Mouse (Mus musculus) intestine, postnatal 0 days (tissue): Measurements from ENCODE around the gene Tada1. TPM values are rescaled to one million over a fixed set of nuclear protein-coding genes. Genes with fewer than 3 reads are reported as not detected.

Experiments
- ATAC-seq: fragments of 200-750 bp; cut with Nextera tagmentation; 2 replicates; pipeline ENCODE4 v1.8.0; 2017; ENCODE audit warnings: mild to moderate bottlenecking, moderate TSS enrichment, moderate library complexity
- H3K27ac ChIP-seq: fragments of 300-500 bp; sonication (generic); 2 replicates; pipeline ENCODE4 v1.5.1; 2014; ENCODE audit warnings: mild to moderate bottlenecking, low read depth, low read length, moderate library complexity
- H3K27me3 ChIP-seq: fragments of 300-500 bp; sonication (generic); replicated peaks from 2 replicates; pipeline ENCODE4 v1.6.1; 2014; ENCODE audit warnings: low read length, mixed read lengths; ENCODE audit not compliant: control insufficient read depth, insufficient read depth
- H3K36me3 ChIP-seq: fragments of 300-500 bp; sonication (generic); 2 replicates; pipeline ENCODE4 v1.6.1; 2014; ENCODE audit warnings: mild to moderate bottlenecking, moderate library complexity; ENCODE audit not compliant: control insufficient read depth, insufficient read depth
- H3K4me1 ChIP-seq: fragments of 300-500 bp; sonication (generic); replicated peaks from 2 replicates; pipeline ENCODE4 v1.6.1; 2014; ENCODE audit warnings: antibody characterized with exemption, low read length, mixed read lengths; ENCODE audit not compliant: control insufficient read depth, insufficient read depth
- H3K4me2 ChIP-seq: fragments of 300-500 bp; sonication (generic); replicated peaks from 2 replicates; pipeline ENCODE4 v1.6.1; 2014; ENCODE audit warnings: low read depth, mild to moderate bottlenecking, moderate library complexity
- H3K4me3 ChIP-seq: fragments of 300-500 bp; sonication (generic); 2 replicates; pipeline ENCODE4 v1.5.1; 2014; ENCODE audit warnings: low read depth, low read length
- H3K9ac ChIP-seq: fragments of 300-500 bp; sonication (generic); 2 replicates; pipeline ENCODE4 v1.6.1; 2014; ENCODE audit warnings: mild to moderate bottlenecking, low read depth, low read length
- H3K9me3 ChIP-seq: fragments of 300-500 bp; sonication (generic); 2 replicates; pipeline ENCODE4 v1.6.1; 2016; ENCODE audit warnings: mixed run types; ENCODE audit not compliant: control insufficient read depth
- CTCF ChIP-seq: sonication (generic); IDR thresholded peaks from 2 replicates; pipeline ENCODE4 v1.5.1; 2016; ENCODE audit warnings: low read depth, mild to moderate bottlenecking, control low read depth, antibody characterized with exemption, moderate library complexity
- WGBS: fragments of 180-500 bp; shearing (Covaris S2); extraction: QIAGEN DNeasy Blood & Tissue Kit; methylation state at CpG from one replicate; pipeline ENCODE4 v1.1.7; 2014; 5-methylcytosine and 5-hydroxymethylcytosine counted together
- polyA plus RNA-seq: library from polyadenylated mRNA; unstranded; fragments of >200 nt; fragmentation: Nextera tagmentation; extraction: Ambion mirVana; gene quantifications from 2 replicates; pipeline ENCODE4 v1.2.1, GENCODE M21; 2015

The Tada1 gene
- polyA plus RNA-seq, 1 experiment from 2014 or later = 18.1 TPM

DNA sequence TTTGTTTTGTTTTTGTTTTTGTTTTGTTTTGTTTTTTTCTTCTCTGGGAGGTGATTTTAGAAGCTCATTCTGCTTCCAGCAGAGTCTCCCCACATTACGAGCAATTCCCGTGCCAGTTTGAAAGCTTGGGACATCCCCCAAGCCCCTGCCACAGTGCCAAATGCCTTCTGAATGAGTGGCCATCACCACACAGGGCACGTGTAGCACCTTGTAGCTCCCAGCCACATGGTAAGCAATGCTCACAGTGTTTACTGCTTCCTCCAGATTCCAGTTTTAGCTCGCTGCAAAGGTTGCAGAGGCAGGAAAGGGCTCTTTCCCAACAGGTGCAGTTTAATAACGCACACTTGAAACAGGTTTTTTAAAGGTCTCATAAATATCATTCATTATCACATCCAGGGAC lies 18.0 kb upstream of the Tada1 start:
- 65% methylated on average over 5 of the region's 5 CpGs for WGBS
- Histone ChIP-seq H3K9ac (no peak overlapping the region), H3K4me2 (no peak overlapping the region), H3K4me3 (no peak overlapping the region), H3K27ac (no peak overlapping the region), H3K36me3 (no peaks in the 10 kb centered on the region), H3K4me1 (no peaks in the 10 kb centered on the region), H3K27me3 (no peaks in the 10 kb centered on the region), H3K9me3 (no peaks in the 10 kb centered on the region)
- no peak for TF ChIP-seq CTCF
- ATAC-seq = no peak

DNA sequence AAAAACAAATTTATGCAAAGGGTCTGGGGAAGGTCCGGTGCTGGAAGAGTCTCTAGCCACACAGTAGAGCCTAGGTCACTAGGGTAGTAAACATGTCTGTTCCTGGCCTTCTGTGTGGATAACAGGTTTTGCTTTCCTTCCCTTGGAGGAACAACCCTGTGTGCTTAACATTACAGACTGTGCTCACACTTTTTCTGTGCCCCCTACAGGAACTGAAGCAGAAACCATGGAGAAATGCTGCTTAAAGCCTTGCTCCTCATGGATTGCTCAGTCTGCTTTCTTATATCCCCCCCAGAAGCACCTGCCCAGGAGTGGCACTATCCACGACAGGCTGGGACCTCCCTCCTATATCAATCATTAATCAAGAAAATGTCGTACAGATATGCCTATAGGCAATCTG lies 17.1 kb upstream of the Tada1 start:
- Histone ChIP-seq H3K9me3 (no peaks in the 10 kb centered on the region), H3K4me1 (no peaks in the 10 kb centered on the region), H3K27ac (no peak overlapping the region), H3K9ac (no peak overlapping the region), H3K27me3 (no peaks in the 10 kb centered on the region), H3K4me3 (no peak overlapping the region), H3K4me2 (no peak overlapping the region), H3K36me3 (no peaks in the 10 kb centered on the region)
- TF ChIP-seq CTCF = peak; percentile 31; the same call in 1 of the 2 replicates
- no peak for ATAC-seq
- WGBS = 51% methylated on average over 3 of the region's 3 CpGs

DNA sequence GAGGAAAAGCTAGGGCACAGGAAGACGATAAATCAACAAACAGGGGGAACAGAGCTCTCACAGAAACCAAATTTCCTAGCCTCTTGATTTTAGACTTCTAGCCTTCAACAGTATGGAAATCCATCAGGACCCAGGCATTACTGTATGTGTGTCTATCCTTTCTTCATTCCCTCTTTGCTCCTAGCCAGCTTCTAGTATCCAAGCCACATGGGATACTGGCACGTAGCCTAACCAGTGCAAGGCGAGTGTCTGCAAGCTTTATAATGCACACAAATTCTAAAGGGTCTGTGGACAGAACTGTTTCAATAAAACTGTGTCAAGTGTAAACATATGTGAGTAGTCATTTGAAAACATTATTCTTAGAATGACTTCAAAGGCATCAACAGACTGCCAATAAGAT lies 16.2 kb upstream of the Tada1 start:
- no peak overlapping the region for H3K4me3 ChIP-seq
- WGBS = 67% methylated on average over 3 of the region's 3 CpGs
- no peak overlapping the region for H3K4me2 ChIP-seq
- no peak for ATAC-seq
- no peak overlapping the region for H3K27ac ChIP-seq
- H3K36me3 ChIP-seq = no peaks in the 10 kb centered on the region
- TF ChIP-seq CTCF = no peak
- no peaks in the 10 kb centered on the region for H3K9me3 ChIP-seq
- H3K27me3 ChIP-seq = no peaks in the 10 kb centered on the region
- H3K9ac ChIP-seq = no peak overlapping the region
- H3K4me1 ChIP-seq = no peaks in the 10 kb centered on the region

DNA sequence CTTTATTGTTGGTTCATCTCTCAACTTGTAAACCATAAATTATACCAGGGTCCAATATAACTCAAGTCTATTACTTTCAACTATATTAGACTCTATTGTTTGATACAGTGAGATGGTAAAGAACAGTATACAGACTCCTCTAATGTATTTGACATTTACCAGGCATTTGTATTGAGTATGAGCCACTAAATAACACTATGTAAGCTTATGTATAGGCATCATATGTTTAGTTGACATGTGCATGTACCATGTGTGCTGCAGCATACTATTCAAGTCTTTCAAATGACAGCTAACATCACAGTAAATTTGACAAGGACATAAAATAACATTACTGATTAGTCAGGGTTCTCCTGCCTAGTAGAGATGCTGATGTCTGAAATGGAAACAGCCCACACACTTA lies 15.8 kb upstream of the Tada1 start:
- no peak for TF ChIP-seq CTCF
- Histone ChIP-seq H3K4me2 (no peak overlapping the region), H3K9me3 (no peaks in the 10 kb centered on the region), H3K4me1 (no peaks in the 10 kb centered on the region), H3K27me3 (no peaks in the 10 kb centered on the region), H3K9ac (no peak overlapping the region), H3K4me3 (no peak overlapping the region), H3K27ac (no peak overlapping the region), H3K36me3 (no peaks in the 10 kb centered on the region)
- ATAC-seq = no peak

DNA sequence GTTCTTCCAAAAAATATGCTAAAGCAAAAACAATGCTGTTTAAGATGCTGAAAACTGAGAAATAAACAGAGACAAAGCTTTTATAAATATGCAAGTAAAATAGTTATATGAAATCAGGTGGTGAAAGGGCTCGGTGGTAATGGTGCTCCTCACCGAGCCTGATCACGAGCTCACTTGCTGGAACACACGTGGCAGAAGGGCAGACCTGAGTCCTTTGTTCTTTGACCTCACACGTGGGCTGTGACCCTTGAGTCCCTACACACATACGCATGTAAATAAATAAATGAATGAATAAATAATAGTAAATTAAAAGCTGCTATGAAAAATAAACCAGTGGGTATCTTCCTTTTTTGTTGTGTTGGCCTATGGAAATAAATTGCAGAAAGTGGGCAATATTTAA lies 1.7 kb upstream of the Tada1 start:
- H3K9ac ChIP-seq = no peak overlapping the region
- H3K4me1 ChIP-seq = 0 out of 2 replicates have a peak, but pooled peaks cover 4% of the 10 kb centered on the region
- no peaks in the 10 kb centered on the region for H3K9me3 ChIP-seq
- no peak for TF ChIP-seq CTCF
- H3K36me3 ChIP-seq = no peaks in the 10 kb centered on the region; the same call in 1 of the 2 replicates
- WGBS = 78% methylated on average over 6 of the region's 6 CpGs
- no peak overlapping the region for H3K27ac ChIP-seq
- no peak for ATAC-seq
- H3K4me3 ChIP-seq = no peak overlapping the region
- H3K4me2 ChIP-seq = no peak overlapping the region
- H3K27me3 ChIP-seq = no peaks in the 10 kb centered on the region

DNA sequence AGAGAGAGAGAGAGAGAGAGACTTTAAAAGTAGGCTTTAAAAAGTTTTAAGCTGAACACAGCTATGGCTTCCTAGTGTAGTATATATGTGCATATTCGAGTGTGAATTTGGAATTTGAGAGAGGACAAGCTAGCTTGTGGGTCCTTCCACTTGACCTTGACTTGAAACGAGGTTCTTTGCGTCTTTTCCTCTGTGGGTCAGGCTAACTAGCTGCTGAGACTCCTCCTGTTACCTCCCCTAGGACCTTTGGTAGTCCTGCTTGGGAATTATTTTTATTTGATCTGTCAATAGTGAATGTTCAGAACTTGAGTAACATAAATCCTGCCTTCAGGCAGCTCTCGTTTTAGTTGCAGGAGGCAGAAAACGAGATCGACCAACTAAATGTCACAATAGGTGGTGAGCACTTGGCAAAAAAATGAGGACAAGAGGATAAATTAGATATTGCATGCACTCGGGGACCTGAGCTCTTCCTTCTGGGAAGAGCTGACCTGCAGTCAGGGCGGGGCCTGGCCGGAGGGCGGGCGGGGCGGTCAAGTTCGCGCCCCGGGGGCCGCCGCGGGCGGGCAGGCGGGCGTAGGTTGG lies 375 bp upstream of the Tada1 start:
- no peaks in the 10 kb centered on the region for H3K9me3 ChIP-seq
- 4% methylated on average over 18 of the region's 21 CpGs for WGBS
- peak; percentile 80 for ATAC-seq

More for the DNA sequence above, 375 bp upstream of the Tada1 start:
- no peak for TF ChIP-seq CTCF
- H3K9ac ChIP-seq = peak overlapping the region; percentile 95
- peak overlapping the region; percentile 73 for H3K4me3 ChIP-seq
- peaks cover 4% of the 10 kb centered on the region; the same call in 1 of the 2 replicates for H3K36me3 ChIP-seq
- H3K27me3 ChIP-seq = no peaks in the 10 kb centered on the region
- 0 out of 2 replicates have a peak, but pooled peaks cover 4% of the 10 kb centered on the region for H3K4me1 ChIP-seq
- peak overlapping the region; percentile 85 for H3K4me2 ChIP-seq
- H3K27ac ChIP-seq = peak overlapping the region; percentile 81
